Mouse (Mus musculus) layer of hippocampus, postnatal 36 days (tissue): Measurements from ENCODE around the gene Lurap1l. TPM values are rescaled to one million over a fixed set of nuclear protein-coding genes. Genes with fewer than 3 reads are reported as not detected.
A peak's percentile ranks its signal among the peaks of the same experiment; 100 is the strongest.
"Not testable (repeated sequence)": the region's sequence is repeated elsewhere in the genome, so short reads cannot be mapped to it uniquely, and the experiment has no call there.

Experiments used
- DNase-seq, 2 experiments: peaks; one replicate each; pipeline ENCODE4 v3.0.0; 2022
- total RNA-seq, 2 experiments: library from RNA; stranded (reverse); gene quantifications; 2 replicates each; pipeline ENCODE4 v1.2.3; 2021

Lurap1l gene
- 10 to 100 TPM; 30.0 to 35.1 TPM for total RNA-seq

DNA sequence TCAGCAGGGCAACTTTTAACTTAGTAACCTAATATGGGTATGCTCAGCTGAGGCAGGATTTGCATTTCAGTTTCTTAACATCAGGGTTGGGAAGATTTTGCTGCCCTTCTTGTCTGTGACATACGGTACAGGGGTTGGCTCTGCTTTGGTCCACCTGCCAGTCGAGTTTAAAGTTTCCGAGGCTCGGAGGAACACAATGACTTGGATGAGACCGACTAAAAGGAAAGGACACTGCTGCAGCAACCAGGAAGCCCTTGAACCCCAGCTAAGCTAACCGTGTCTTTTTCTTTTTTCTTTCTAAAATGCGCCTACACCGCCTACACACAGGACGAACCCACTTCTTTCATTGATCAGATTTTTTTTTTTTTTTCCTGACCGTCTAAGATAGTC is at the start of gene Lurap1l:
Gene Lurap1l, plus strand, starts transcription at position 166 of the 390 bp plus-strand sequence.
- DNase-seq, result peak; percentile 48 to 64

DNA sequence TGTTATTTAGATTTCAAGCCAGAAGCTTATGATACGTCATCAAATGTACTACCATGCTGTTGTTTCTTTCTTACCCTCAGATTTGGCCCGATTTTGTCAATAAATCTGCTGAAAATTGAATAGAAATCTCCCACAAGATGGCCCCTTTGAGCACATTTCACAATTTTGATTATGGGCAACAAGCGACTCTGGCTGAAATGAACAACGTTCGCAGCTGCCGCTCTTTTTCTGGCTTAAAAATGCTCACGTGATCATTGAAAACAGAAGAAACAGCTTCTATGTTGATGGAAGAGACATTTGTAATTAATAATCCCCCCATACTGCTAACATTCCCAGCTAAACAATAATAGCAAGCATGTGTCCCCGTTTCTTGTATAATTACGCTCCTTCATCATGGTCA is 47.5 kb upstream of the Lurap1l start:
- no peak for DNase-seq

GRCm38 (mm10) chr4:80863906-80864305 is 46.5 kb upstream of the Lurap1l start:
- no peak for DNase-seq

GRCm38 (mm10) chr4:80864511-80864922 is 45.9 kb upstream of the Lurap1l start:
- DNase-seq, result peak; percentile 74 to 75

- no peak for DNase-seq
Observed at GRCm38 (mm10) chr4:80866065-80866464, 44.4 kb upstream of the Lurap1l start.

DNA sequence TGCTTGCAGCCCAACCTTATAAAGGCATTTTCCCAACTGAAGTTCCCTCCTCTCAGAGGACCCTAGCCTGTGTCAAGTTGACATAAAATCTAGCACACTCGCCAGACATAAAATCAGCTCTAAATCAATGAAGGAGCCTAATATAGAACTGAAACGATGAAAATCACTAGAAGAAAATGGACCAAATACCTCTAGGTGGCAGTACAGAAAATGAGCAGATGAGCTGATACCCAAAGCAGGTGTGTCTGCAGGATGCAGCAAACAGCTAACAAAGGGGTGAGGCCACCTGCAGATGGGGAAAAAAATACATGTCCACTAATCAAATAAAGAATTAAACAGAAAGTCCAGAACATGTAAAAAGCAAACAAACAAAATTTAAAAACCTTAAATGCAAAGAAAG is 40.8 kb upstream of the Lurap1l start:
- no peak for DNase-seq

DNA sequence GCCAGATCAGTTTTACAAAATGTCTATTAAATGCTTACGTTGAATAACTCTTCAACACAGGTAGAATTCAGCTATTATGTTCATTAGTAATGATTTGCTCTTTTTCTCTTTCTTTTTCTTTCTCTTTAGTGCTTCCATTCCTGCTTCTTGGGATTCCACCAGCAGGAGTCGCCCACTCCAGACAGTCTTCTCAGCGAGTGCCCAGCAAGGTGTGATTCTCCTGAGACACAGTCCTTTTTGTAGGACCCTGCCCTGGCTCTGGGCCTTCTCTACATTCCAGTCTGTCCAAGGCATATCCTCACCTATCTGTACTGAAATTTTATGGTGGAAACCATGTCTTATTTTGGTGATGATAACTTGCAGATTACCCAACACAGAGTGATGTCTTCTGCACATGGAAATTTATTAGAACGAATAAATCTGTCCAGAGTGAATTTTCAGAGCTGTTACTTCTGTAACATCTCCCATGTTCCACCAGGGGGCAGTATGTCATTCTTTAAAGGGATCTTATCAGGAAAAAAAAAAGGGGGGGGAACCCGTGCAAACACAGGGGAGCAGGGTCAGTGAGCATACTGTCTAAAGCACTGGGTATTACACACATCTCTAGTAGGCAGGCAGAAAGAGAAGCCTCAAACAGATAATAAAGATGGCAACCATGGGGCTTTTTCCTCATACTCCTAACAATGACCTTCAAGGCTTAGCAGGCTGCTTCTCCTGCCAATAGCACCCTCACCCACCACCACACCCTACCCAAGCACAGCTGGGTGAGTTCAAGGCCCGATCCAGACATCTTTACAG is 37.4 kb upstream of the Lurap1l start:
- DNase-seq, result no peak

- DNase-seq, result no peak
Observed at GRCm38 (mm10) chr4:80874121-80874859, 36.2 kb upstream of the Lurap1l start.

DNA sequence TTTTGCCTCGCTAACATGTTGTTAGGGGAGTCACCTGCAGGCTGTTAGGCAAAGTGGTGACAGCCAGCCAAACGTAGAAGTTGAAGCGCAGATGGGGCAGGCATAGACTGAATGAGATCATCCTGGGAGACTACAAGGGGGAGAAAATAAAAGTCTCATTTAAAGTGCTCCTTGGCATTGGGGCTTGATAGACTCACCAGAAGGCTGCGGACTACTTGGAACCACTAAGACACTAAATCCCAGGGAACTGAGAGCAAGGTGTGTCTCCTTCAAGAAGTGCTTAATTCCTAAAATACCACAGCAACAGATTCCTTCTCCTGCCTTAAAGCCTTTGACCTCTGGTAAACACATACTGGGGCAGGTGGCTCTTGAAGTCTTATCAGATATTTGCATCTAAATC is 35.4 kb upstream of the Lurap1l start:
- no peak for DNase-seq

GRCm38 (mm10) chr4:80881996-80882599 is 28.3 kb upstream of the Lurap1l start:
- no peak for DNase-seq

GRCm38 (mm10) chr4:80886631-80887030 is 23.8 kb upstream of the Lurap1l start:
- no peak for DNase-seq

DNA sequence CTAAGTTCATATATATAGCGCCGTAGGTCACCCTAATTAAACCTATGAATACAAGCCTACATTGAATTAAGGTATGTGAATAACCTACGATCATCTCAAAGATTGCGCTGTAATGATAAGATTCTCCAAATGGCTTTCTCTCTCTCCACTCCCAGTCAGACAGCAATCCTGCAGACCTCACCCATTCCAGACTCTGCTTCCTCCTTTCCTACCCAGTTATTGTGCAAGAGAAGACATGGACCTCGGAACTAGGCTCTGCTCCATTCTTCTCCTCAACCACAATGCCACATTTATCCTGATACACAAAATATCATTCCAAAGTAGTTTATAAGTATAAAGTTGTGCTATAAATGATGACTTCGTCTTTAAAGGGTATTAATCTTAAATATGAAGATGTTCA is 19.4 kb upstream of the Lurap1l start:
- no peak for DNase-seq

DNA sequence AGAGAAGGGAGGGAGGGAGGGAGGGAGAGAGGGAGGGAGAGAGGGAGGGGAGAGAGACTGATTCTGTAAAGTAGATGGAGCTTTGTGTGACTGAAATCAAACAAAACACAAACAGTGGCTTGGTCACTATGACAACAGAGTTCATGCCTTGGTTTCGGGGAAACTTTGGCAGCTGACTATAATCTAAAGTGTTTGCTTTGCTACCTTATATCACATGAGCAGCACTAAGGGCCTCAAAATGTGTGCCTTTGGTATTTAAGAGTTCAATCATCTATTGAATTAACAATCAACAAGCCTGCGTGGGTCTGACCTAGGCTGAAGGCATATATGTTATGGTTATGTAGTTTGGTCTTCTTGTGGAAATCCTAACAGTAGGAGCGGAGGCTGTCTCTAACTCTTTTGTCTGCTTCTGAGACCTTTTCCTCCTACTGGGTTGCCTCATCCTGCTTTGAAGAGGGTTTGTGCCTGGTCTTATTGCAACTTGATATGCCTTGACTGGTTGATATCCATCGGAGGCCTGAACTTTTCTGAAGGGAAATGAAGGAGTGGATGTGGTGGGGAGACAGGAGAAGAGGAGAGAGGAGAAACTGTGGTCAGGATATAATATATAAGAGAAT is 15.1 kb upstream of the Lurap1l start:
- no peak for DNase-seq

- no peak for DNase-seq
Observed at GRCm38 (mm10) chr4:80906726-80907125, 3.7 kb upstream of the Lurap1l start.

DNA sequence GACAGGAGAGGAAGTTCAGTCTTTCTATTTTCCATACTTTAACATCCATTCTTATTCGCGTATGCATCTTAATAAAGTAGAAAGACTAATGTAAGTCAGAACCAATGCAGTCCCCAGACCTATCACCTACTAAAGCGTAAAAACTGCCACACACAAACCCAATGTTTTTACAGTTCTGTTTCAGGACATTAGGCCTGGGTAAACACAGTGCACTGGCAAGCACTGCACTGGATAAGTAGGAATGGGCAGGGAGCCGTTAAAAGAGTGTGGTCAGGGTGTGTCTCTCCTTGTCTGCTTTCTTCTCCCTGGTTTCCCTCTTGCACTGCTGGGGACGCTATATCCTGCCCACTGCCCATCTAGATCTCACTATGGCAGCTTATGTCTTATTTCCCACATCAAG is 2.5 kb upstream of the Lurap1l start:
- DNase-seq, result no peak

DNA sequence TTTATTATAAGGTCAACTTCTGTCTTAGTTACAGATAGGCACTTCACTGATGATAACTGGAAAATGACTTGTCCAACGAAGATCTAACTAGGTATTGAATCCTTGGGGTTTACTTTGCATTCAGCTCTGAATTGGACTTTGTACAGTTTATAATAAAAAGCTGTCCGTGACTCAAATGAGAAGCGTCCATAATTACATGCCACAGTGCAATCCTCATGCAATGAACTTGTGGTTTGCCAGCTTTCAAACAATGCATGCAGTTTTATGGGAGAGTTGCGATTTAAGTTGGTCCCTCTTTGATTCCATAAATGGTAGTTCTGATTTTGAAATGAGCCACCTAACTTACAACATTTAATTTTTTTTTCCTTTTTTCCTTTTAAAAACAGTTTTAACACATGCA is 1.5 kb upstream of the Lurap1l start:
- DNase-seq, result no peak

GRCm38 (mm10) chr4:80910871-80911701 is 640 bp downstream of the Lurap1l start:
- peak; percentile 63 to 70 for DNase-seq

- DNase-seq, result peak; percentile 69 to 71
Observed at GRCm38 (mm10) chr4:80911706-80912540, 1.5 kb downstream of the Lurap1l start.

- no peak for DNase-seq
Observed at GRCm38 (mm10) chr4:80915211-80915610, 4.8 kb downstream of the Lurap1l start.

- no peak for DNase-seq
Observed at GRCm38 (mm10) chr4:80916695-80917094, 6.2 kb downstream of the Lurap1l start.

GRCm38 (mm10) chr4:80917128-80917527 is 6.7 kb downstream of the Lurap1l start:
- DNase-seq, result not testable (repeated sequence)
